Mouse (Mus musculus) liver, embryonic 11.5 days (tissue): ENCODE data around the gene Capn5. TPM values are rescaled to one million over a fixed set of nuclear protein-coding genes. Genes with fewer than 3 reads are reported as not detected.

ENCODE experiments used
- ATAC-seq: fragments of 200-750 bp; cut with Nextera tagmentation; replicated peaks from 2 replicates; pipeline ENCODE4 v1.8.0; 2017; ENCODE audit warnings: moderate number of reproducible peaks, mild to moderate bottlenecking, moderate TSS enrichment, moderate library complexity; ENCODE audit not compliant: low FRiP score
- DNase-seq: peaks from one replicate; pipeline ENCODE4 v3.0.0-alpha.2; 2017; ENCODE audit warnings: low spot score
- H3K27ac ChIP-seq: fragments of 300-500 bp; sonication (generic); 2 replicates; pipeline ENCODE4 v1.5.1; 2014; ENCODE audit warnings: mild to moderate bottlenecking, low read depth, low read length, control low read depth
- H3K27me3 ChIP-seq: fragments of 300-500 bp; sonication (generic); replicated peaks from 2 replicates; pipeline ENCODE4 v1.6.1; 2014; ENCODE audit warnings: low read length, mixed read lengths; ENCODE audit not compliant: control insufficient read depth, insufficient read depth
- H3K36me3 ChIP-seq: fragments of 300-500 bp; sonication (generic); 2 replicates; pipeline ENCODE4 v1.6.1; 2014; ENCODE audit warnings: mild to moderate bottlenecking, low read length, moderate library complexity, mixed read lengths; ENCODE audit not compliant: control insufficient read depth, insufficient read depth
- H3K4me1 ChIP-seq: fragments of 300-500 bp; sonication (generic); replicated peaks from 2 replicates; pipeline ENCODE4 v1.6.1; 2014; ENCODE audit warnings: low read length, mixed read lengths; ENCODE audit not compliant: control insufficient read depth, insufficient read depth
- H3K4me2 ChIP-seq: fragments of 300-500 bp; sonication (generic); 2 replicates; pipeline ENCODE4 v1.6.1; 2014; ENCODE audit warnings: mild to moderate bottlenecking, control low read depth, moderate library complexity
- H3K4me3 ChIP-seq: fragments of 300-500 bp; sonication (generic); 2 replicates; pipeline ENCODE4 v1.5.1; 2014; ENCODE audit warnings: low read depth, low read length, control low read depth
- H3K9ac ChIP-seq: fragments of 300-500 bp; sonication (generic); 2 replicates; pipeline ENCODE4 v1.6.1; 2014; ENCODE audit warnings: low read depth, low read length, control low read depth
- H3K9me3 ChIP-seq: fragments of 300-500 bp; sonication (generic); 2 replicates; pipeline ENCODE4 v1.6.1; 2016; ENCODE audit warnings: low read length, inconsistent platforms, mixed read lengths; ENCODE audit not compliant: control insufficient read depth
- WGBS: fragments of 180-500 bp; shearing (Covaris S2); extraction: QIAGEN DNeasy Blood & Tissue Kit; methylation state at CpG from one replicate; pipeline ENCODE4 v1.1.7; 2014; 5-methylcytosine and 5-hydroxymethylcytosine counted together
- polyA plus RNA-seq: library from polyadenylated mRNA; unstranded; fragments of >200 nt; fragmentation: Nextera tagmentation; extraction: Ambion mirVana; gene quantifications from 2 replicates; pipeline ENCODE4 v1.2.1, GENCODE M21; 2014

Gene Capn5
- polyA plus RNA-seq, 1 experiment from 2014 or later = 20.0 TPM

GRCm38 (mm10) chr7:98172661-98173060 lies 5.4 kb downstream of the Capn5 start:
- Histone ChIP-seq H3K9me3 (no peaks in the 10 kb centered on the region), H3K4me1 (peaks cover 79% of the 10 kb centered on the region), H3K9ac (peak overlapping the region; percentile 49), H3K4me2 (no peak overlapping the region), H3K4me3 (no peak overlapping the region), H3K27ac (peak overlapping the region; percentile 85), H3K27me3 (no peaks in the 10 kb centered on the region), H3K36me3 (no peaks in the 10 kb centered on the region; the same call in 1 of the 2 replicates)
- DNase-seq = no peak
- 89% methylated on average over 8 of the region's 8 CpGs for WGBS
- no peak for ATAC-seq

DNA sequence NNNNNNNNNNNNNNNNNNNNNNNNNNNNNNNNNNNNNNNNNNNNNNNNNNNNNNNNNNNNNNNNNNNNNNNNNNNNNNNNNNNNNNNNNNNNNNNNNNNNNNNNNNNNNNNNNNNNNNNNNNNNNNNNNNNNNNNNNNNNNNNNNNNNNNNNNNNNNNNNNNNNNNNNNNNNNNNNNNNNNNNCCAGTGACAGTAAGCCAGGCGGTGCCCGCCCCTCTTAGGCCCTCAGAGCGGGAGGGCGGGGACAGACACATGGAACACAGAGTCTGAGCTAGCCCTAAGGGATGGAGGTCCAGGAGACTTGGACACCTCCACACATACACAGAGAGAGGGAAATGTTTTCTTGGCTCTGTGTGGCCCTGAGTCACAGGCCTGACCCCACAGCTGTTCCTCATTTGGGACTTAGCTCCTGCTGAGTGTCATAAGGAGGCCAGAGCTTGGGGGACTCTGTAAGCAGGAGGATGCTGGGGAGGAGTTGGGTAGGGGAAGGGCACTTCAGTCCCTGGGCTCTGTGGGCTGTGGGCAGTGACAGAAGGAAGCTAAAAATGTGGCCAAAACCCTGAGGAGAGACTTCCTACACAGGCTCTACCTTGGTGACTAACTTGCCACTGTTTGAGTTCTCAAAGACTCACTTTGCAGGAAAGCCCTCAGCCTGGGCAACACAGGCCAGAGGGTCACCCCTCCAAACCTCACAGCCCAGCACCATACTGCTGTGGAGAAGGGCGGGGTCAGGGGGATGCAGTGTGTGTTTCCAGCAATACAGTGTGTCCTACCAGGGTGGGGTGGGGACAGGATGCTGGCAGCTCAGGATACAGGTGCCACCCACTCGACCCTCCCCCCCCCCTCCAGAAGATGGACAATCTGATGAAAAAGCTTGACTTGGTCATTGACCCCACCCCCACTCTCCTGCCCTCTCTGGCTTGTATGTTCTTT lies 6.7 kb downstream of the Capn5 start:
- H3K27ac ChIP-seq = peak overlapping the region; percentile 85
- no peaks in the 10 kb centered on the region for H3K9me3 ChIP-seq
- H3K27me3 ChIP-seq = no peaks in the 10 kb centered on the region
- H3K4me1 ChIP-seq = peaks cover 67% of the 10 kb centered on the region
- ATAC-seq (peak; percentile 83), DNase-seq (no peak)
- no peaks in the 10 kb centered on the region; the same call in 1 of the 2 replicates for H3K36me3 ChIP-seq
- H3K4me3 ChIP-seq = peak overlapping the region; percentile 20; the same call in 1 of the 2 replicates
- peak overlapping the region; percentile 68 for H3K4me2 ChIP-seq
- H3K9ac ChIP-seq = peak overlapping the region; percentile 59
- WGBS = 25% methylated on average over 6 of the region's 6 CpGs

- peak; percentile 62 for ATAC-seq
- WGBS = 54% methylated on average over 10 of the region's 10 CpGs
- H3K4me3 ChIP-seq = no peak overlapping the region
- peaks cover 2% of the 10 kb centered on the region; the same call in 1 of the 2 replicates for H3K36me3 ChIP-seq
- no peak for DNase-seq
- H3K27me3 ChIP-seq = no peaks in the 10 kb centered on the region
- H3K9ac ChIP-seq = peak overlapping the region; percentile 40; the same call in 1 of the 2 replicates
- peak overlapping the region; percentile 19; the same call in 1 of the 2 replicates for H3K27ac ChIP-seq
- H3K4me1 ChIP-seq = peaks cover 50% of the 10 kb centered on the region
- no peaks in the 10 kb centered on the region for H3K9me3 ChIP-seq
- peak overlapping the region; percentile 37 for H3K4me2 ChIP-seq
Measured at GRCm38 (mm10) chr7:98164999-98165528, 13.0 kb downstream of the Capn5 start.

DNA sequence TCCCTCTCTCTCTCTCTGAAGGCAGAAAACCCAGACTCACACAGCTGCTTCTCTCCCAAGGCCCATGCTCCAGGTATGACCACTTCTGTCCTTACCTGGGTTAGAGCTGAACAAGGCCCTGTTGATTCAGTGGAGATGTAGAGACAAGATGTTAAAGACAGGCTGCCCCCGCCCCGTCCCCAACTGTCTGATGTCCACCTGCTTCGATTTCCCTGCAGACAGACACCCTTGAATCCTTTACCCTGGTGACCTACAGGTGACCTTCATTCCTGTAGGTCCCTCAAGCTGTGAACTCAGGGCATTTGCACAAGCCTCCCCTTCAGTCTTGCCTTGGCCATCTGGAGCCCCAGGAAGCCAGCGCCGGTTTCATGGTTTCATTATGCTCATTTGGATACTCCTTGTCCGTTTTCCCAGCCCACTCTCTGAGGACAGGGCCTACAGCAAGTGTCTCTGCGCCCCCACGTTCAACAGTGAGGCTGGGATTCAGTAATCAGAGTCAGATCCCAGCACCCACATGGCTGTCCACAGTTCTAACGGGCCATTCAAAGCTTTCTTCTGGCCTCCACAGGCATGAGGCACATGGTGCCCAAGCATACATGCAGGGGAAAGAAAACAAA lies 13.6 kb downstream of the Capn5 start:
- Histone ChIP-seq H3K4me3 (no peak overlapping the region), H3K36me3 (0 out of 2 replicates have a peak, but pooled peaks cover 2% of the 10 kb centered on the region), H3K9me3 (no peaks in the 10 kb centered on the region), H3K4me1 (peaks cover 49% of the 10 kb centered on the region), H3K27ac (no peak overlapping the region), H3K27me3 (no peaks in the 10 kb centered on the region), H3K4me2 (peak overlapping the region; percentile 37; the same call in 1 of the 2 replicates), H3K9ac (0 out of 2 replicates have a peak overlapping the region, but pooled peaks have one; percentile 40)
- no peak for DNase-seq
- 80% methylated on average over 9 of the region's 9 CpGs for WGBS
- no peak for ATAC-seq

- H3K27ac ChIP-seq = peak overlapping the region; percentile 21; the same call in 1 of the 2 replicates
- DNase-seq (no peak), ATAC-seq (no peak)
- 49% methylated on average over 3 of the region's 3 CpGs for WGBS
- H3K27me3 ChIP-seq = no peaks in the 10 kb centered on the region
- no peak overlapping the region for H3K4me3 ChIP-seq
- no peak overlapping the region for H3K9ac ChIP-seq
- H3K36me3 ChIP-seq = 0 out of 2 replicates have a peak, but pooled peaks cover 2% of the 10 kb centered on the region
- no peaks in the 10 kb centered on the region for H3K9me3 ChIP-seq
- peaks cover 53% of the 10 kb centered on the region for H3K4me1 ChIP-seq
- no peak overlapping the region for H3K4me2 ChIP-seq
Measured at GRCm38 (mm10) chr7:98163700-98164099, 14.4 kb downstream of the Capn5 start.

DNA sequence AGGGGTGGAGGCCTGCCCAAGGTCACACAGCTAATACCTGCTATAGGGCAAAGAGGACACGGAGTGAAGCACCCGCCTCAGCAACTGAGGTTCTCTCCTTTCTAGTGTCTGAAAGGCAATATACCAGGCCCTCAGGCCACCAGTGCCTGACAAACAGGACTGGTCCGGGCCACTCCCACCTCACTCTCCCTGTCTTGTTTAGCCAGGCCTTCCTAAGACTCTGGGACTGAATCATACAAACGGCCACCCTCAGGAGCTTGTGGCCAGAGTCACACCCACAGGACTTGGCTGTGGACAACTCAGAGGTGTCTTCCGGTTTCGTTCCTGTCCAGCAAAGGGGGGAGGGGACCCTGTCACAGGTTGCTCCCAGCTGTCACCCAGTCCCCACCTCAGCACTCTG lies 15.8 kb downstream of the Capn5 start:
- Histone ChIP-seq H3K9me3 (no peaks in the 10 kb centered on the region), H3K9ac (no peak overlapping the region), H3K4me2 (no peak overlapping the region), H3K4me1 (peaks cover 65% of the 10 kb centered on the region), H3K27me3 (no peaks in the 10 kb centered on the region), H3K36me3 (0 out of 2 replicates have a peak, but pooled peaks cover 2% of the 10 kb centered on the region), H3K4me3 (no peak overlapping the region), H3K27ac (0 out of 2 replicates have a peak overlapping the region, but pooled peaks have one; percentile 15)
- DNase-seq (no peak), ATAC-seq (no peak)
- 59% methylated on average over 6 of the region's 6 CpGs for WGBS

DNA sequence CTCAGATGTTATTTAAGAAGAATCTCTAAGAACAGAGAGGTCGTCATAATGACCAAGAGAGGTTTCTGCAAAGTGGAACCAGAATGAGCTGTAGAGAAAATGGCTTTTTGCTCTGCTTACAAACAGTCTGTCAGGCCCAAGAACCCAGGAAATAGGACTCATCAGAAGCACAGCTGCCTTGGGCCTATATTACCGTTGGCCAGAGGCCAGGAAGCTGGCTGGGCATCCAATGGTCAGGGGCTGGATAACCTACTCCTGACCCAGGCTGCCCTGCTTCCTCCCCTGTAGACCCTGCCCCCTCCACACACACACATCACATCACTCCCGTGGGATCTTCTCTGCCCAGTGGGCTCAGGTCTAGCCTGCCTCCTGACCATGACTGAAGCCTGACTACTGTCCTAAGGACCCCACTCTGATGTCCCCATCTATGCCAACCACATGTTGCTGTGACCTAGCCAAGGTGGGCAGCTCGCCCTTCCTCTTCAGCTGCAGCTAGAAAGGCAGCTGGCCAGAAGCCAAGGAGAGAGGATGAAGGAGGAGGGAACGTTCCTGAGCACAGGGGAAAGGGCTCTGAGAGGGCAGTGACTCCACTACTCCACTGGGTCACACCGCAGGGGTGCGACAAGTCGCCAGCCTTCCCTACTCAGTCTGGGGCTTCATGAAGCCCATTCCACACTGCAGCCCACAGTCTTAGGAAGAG lies 17.9 kb downstream of the Capn5 start:
- Histone ChIP-seq H3K36me3 (0 out of 2 replicates have a peak, but pooled peaks cover 2% of the 10 kb centered on the region), H3K27ac (peak overlapping the region; percentile 16), H3K4me2 (no peak overlapping the region), H3K27me3 (no peaks in the 10 kb centered on the region), H3K9me3 (no peaks in the 10 kb centered on the region), H3K9ac (no peak overlapping the region), H3K4me3 (no peak overlapping the region), H3K4me1 (peaks cover 79% of the 10 kb centered on the region)
- ATAC-seq (no peak), DNase-seq (no peak)
- 59% methylated on average over 8 of the region's 8 CpGs for WGBS

GRCm38 (mm10) chr7:98158481-98158880 lies 19.6 kb downstream of the Capn5 start:
- Histone ChIP-seq H3K36me3 (0 out of 2 replicates have a peak, but pooled peaks cover 2% of the 10 kb centered on the region), H3K27ac (peak overlapping the region; percentile 22; the same call in 1 of the 2 replicates), H3K9ac (no peak overlapping the region), H3K9me3 (no peaks in the 10 kb centered on the region), H3K4me2 (no peak overlapping the region; the same call in 1 of the 2 replicates), H3K27me3 (no peaks in the 10 kb centered on the region), H3K4me1 (peaks cover 65% of the 10 kb centered on the region), H3K4me3 (no peak overlapping the region)
- WGBS = 56% methylated on average over 8 of the region's 8 CpGs
- DNase-seq (no peak), ATAC-seq (no peak)
